Mouse (Mus musculus) left cerebral cortex, adult 2 months (tissue): Measurements from ENCODE around the gene Slc26a9. TPM values are rescaled to one million over a fixed set of nuclear protein-coding genes. Genes with fewer than 3 reads are reported as not detected.

Experiments
- DNase-seq, 2 experiments: peaks; one replicate each; pipeline ENCODE4 v3.0.0; 2021 to 2022; ENCODE audit warnings: low spot score in 2 of 2, mixed read lengths in 1 of 2; ENCODE audit errors: extremely low spot score in 1 of 2
- H3K27ac ChIP-seq: fragments of 200-600 bp; 2 replicates; pipeline ENCODE4 v1.8.1; 2022
- H3K4me3 ChIP-seq: fragments of 200-600 bp; 2 replicates; pipeline ENCODE4 v1.8.1; 2022
- CTCF ChIP-seq: fragments of 200-600 bp; IDR thresholded peaks from 2 replicates; pipeline ENCODE4 v1.8.1; 2022; ENCODE audit warnings: antibody characterized with exemption, mild to moderate bottlenecking, moderate library complexity
- intact Hi-C: fragments of 180-260 bp; cut with DNase I; formaldehyde crosslinking; loops from one replicate; pipeline ENCODE4 v1.15.1; 2025
- total RNA-seq, 2 experiments: library from RNA; stranded (reverse); gene quantifications; 2 replicates each; pipeline ENCODE4 v1.2.3; 2021

Gene Slc26a9
- total RNA-seq, 2 experiments from 2014 or later = 0.09 TPM; not detected in 1

GRCm38 (mm10) chr1:131820887-131821328, 77.1 kb downstream of the Slc26a9 start:
- H3K4me3 ChIP-seq = no peak overlapping the region
- intact Hi-C loops = no loop called here
- DNase-seq = no peak
- no peak for TF ChIP-seq CTCF
- no peak overlapping the region for H3K27ac ChIP-seq

Other genes starting within 250 kb of the Slc26a9 start
- gene Srgap2, start 216.7 kb upstream of the Slc26a9 start, total RNA-seq = 10 to 100 TPM; 86.4 to 89.3 TPM
- gene Fam72a, start 216.1 kb upstream of the Slc26a9 start, total RNA-seq = 1 to 10 TPM in 1 of 2 experiments, under 1 TPM in 1; 0.96 to 1.3 TPM
- not detected for gene Avpr1b, start 144.8 kb upstream of the Slc26a9 start, total RNA-seq
- under 1 TPM in 1 of 2 experiments, not detected in 1; 0.18 TPM for gene Ctse, start 105.7 kb upstream of the Slc26a9 start, total RNA-seq
- gene Rab7b, start 55.3 kb upstream of the Slc26a9 start, total RNA-seq = 1 to 10 TPM; 1.6 to 1.9 TPM
- gene Pm20d1, start 53.4 kb downstream of the Slc26a9 start, total RNA-seq = 1 to 10 TPM; 1.5 to 2.3 TPM
- 10 to 100 TPM; 42.6 to 46.8 TPM for gene Slc41a1, start 83.5 kb downstream of the Slc26a9 start, total RNA-seq
- 1 to 10 TPM; 4.8 to 5.0 TPM for gene Rab29, start 123.2 kb downstream of the Slc26a9 start, total RNA-seq
- 100 to 1,000 TPM; 145 to 148 TPM for gene Nucks1, start 166.5 kb downstream of the Slc26a9 start, total RNA-seq
- under 1 TPM; 0.48 to 0.68 TPM for gene Slc45a3, start 218.9 kb downstream of the Slc26a9 start, total RNA-seq